Comparison of ENCODE assay signal across 7 mouse cellular contexts in the genomic region with DNA sequence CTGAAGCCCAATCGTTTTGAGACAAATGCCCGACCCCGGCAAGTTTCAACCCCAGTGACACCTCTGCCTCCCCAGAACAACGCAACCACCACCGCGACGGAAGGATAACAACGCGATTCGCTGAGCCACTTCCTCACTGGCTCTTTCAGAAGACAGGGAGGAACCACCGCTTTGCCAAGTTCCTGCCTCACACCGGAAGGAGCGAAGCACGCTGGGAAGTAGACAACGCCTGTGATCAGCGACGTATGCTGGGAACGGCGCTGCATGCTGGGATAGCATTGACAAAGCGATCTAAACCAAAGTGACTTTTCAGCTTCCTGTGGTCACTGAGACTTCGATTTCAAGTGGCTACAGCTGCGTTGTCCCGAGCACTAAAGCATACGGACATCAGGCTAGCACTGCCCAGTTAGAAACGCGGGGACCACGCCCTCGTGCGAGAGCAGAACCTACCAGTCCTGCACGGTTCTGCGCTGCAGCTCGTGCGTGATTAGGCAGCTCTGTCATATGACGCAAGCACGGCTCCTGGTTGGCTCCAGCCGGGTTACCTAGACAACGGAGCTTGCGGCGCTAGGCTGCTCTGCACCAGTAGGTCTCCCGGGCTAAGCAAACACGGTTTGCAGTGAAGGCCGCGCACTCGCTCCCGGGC. TPM values are rescaled to one million over a fixed set of nuclear protein-coding genes. Genes with fewer than 3 reads are reported as not detected.
A peak's percentile ranks its signal among the peaks of the same experiment; 100 is the strongest.
DNase-seq lines count a peak whose midpoint lies in the region; ATAC-seq and TF ChIP-seq lines count a peak whose summit lies in the region.

A gene (plus strand): TSS at position 195 of the 646 bp plus-strand sequence.

- peak; percentile 94 for ATAC-seq in intestine, postnatal 0 days
- peak; percentile 100 for ATAC-seq in midbrain, embryonic 12.5 days (ENCODE audit: low FRiP score, low read depth)

- DNase-seq in adrenal gland, postnatal 10 days: peak; percentile 93
- DNase-seq in embryonic facial prominence, embryonic 10.5 days (ENCODE audit: low spot score): peak; percentile 96
- DNase-seq in gonadal fat pad, adult 2 months (ENCODE audit: low read depth): peak; percentile 79
- DNase-seq in left cerebral cortex, postnatal 4 days: peak; percentile 94

- intact Hi-C loops in left cerebral cortex, postnatal 4 days (cut with DNase I): no loop called here

- peak within 1 kb of the TSS; percentile 86 for H3K4me3 ChIP-seq in embryonic facial prominence, embryonic 10.5 days
- peak within 1 kb of the TSS; percentile 52 for H3K4me3 ChIP-seq in intestine, postnatal 0 days (ENCODE audit: low read depth, low read length)
- H3K4me3 ChIP-seq in midbrain, embryonic 12.5 days: peak within 1 kb of the TSS; percentile 82
- H3K4me3 ChIP-seq in small intestine, adult 2 months (ENCODE audit: low read depth, low read length): peak within 1 kb of the TSS; percentile 74

- WGBS in embryonic facial prominence, embryonic 10.5 days: under 1% methylated on average over 45 of the region's 45 CpGs
- under 1% methylated on average over 45 of the region's 45 CpGs for WGBS in intestine, postnatal 0 days
- WGBS in midbrain, embryonic 12.5 days: under 1% methylated on average over 45 of the region's 45 CpGs
- under 1% methylated on average over 45 of the region's 45 CpGs for WGBS in small intestine, adult 2 months

- H3K9me3 ChIP-seq in embryonic facial prominence, embryonic 10.5 days: peaks cover 5% of the 10 kb centered on the region; the same call in 1 of the 2 replicates
- no peaks in the 10 kb centered on the region for H3K9me3 ChIP-seq in intestine, postnatal 0 days (ENCODE audit: control insufficient read depth)
- no peaks in the 10 kb centered on the region for H3K9me3 ChIP-seq in midbrain, embryonic 12.5 days

- TF ChIP-seq CTCF in intestine, postnatal 0 days (IDR thresholded peaks at IDR 0.05; ENCODE audit: low read depth): no peak; the same call in 1 of the 2 replicates
- TF ChIP-seq CTCF in small intestine, adult 2 months (IDR thresholded peaks at IDR 0.05; ENCODE audit: extremely low read depth, insufficient read length, insufficient replicate concordance, low read depth, low read length): peak; percentile 3; the same call in 1 of the 2 replicates

- peaks cover 24% of the 10 kb centered on the region for H3K4me1 ChIP-seq in embryonic facial prominence, embryonic 10.5 days
- H3K4me1 ChIP-seq in intestine, postnatal 0 days (replicated peaks; ENCODE audit: control insufficient read depth, insufficient read depth, low read length): peaks cover 3% of the 10 kb centered on the region
- peaks cover 27% of the 10 kb centered on the region for H3K4me1 ChIP-seq in midbrain, embryonic 12.5 days
- H3K4me1 ChIP-seq in small intestine, adult 2 months (ENCODE audit: control insufficient read depth, insufficient read depth, insufficient read length, low read length): peaks cover 33% of the 10 kb centered on the region

- TF ChIP-seq POLR2A in small intestine, adult 2 months (IDR thresholded peaks at IDR 0.05; ENCODE audit: low read depth, low read length): peak; percentile 73

- H3K4me2 ChIP-seq in intestine, postnatal 0 days (replicated peaks; ENCODE audit: low read depth): peak within 1 kb of the TSS; percentile 72
- peak within 1 kb of the TSS; percentile 67 for H3K4me2 ChIP-seq in midbrain, embryonic 12.5 days (replicated peaks)

- H3K36me3 ChIP-seq in embryonic facial prominence, embryonic 10.5 days (replicated peaks): peaks cover 17% of the 10 kb centered on the region
- H3K36me3 ChIP-seq in intestine, postnatal 0 days (ENCODE audit: control insufficient read depth, insufficient read depth): peaks cover 9% of the 10 kb centered on the region
- H3K36me3 ChIP-seq in midbrain, embryonic 12.5 days: peaks cover 14% of the 10 kb centered on the region
- peaks cover 6% of the 10 kb centered on the region for H3K36me3 ChIP-seq in small intestine, adult 2 months (ENCODE audit: control insufficient read depth, insufficient read depth, low read length)

- H3K27ac ChIP-seq in embryonic facial prominence, embryonic 10.5 days (replicated peaks): peak within 1 kb of the TSS; percentile 94
- H3K27ac ChIP-seq in intestine, postnatal 0 days (ENCODE audit: low read depth, low read length): peak within 1 kb of the TSS; percentile 88
- H3K27ac ChIP-seq in midbrain, embryonic 12.5 days (replicated peaks): peak within 1 kb of the TSS; percentile 97
- H3K27ac ChIP-seq in small intestine, adult 2 months (ENCODE audit: insufficient read depth, low read depth, low read length): peak within 1 kb of the TSS; percentile 97

- peak within 1 kb of the TSS; percentile 57 for H3K9ac ChIP-seq in intestine, postnatal 0 days (ENCODE audit: low read depth, low read length)
- peak within 1 kb of the TSS; percentile 85 for H3K9ac ChIP-seq in midbrain, embryonic 12.5 days (replicated peaks)

- no peaks in the 10 kb centered on the region for H3K27me3 ChIP-seq in embryonic facial prominence, embryonic 10.5 days (replicated peaks; ENCODE audit: low read depth, poor library complexity, severe bottlenecking)
- H3K27me3 ChIP-seq in intestine, postnatal 0 days (replicated peaks; ENCODE audit: control insufficient read depth, insufficient read depth, low read length): no peaks in the 10 kb centered on the region
- H3K27me3 ChIP-seq in midbrain, embryonic 12.5 days: peaks cover 15% of the 10 kb centered on the region; the same call in 1 of the 2 replicates
- no peaks in the 10 kb centered on the region for H3K27me3 ChIP-seq in small intestine, adult 2 months (ENCODE audit: control insufficient read depth, insufficient read depth, low read length)

RNA-seq across cellular contexts. Expression of the gene that starts here (rescaled TPM):
- 10 to 100 TPM; 16.8 to 22.4 TPM for total RNA-seq in adrenal gland, postnatal 10 days (2021)
- polyA plus RNA-seq in embryonic facial prominence, embryonic 10.5 days (2016; fragmentation: Nextera tagmentation; extraction: Ambion mirVana): 37.7 and 42.0 TPM in 2 replicates
- polyA plus RNA-seq in gonadal fat pad, adult 2 months (2012; rRNA removed): 69.2 and 75.1 TPM in 2 replicates
- polyA plus RNA-seq in intestine, postnatal 0 days (2015; fragmentation: Nextera tagmentation; extraction: Ambion mirVana): 31.6 and 34.4 TPM in 2 replicates
- 10 to 100 TPM; 60.2 to 63.4 TPM for total RNA-seq in left cerebral cortex, postnatal 4 days (2021)
- polyA plus RNA-seq in midbrain, embryonic 12.5 days (2016; fragmentation: Nextera tagmentation; extraction: Ambion mirVana): 55.2 TPM in 2 replicates
- polyA plus RNA-seq in small intestine, adult 2 months (2012; rRNA removed): 13.7 and 29.0 TPM in 2 replicates

Comparison
In these comparisons a context has a peak if more than half of its experiments do, and no peak if none do; other contexts are left out.
1. Peak in every context shown above with its lines: DNase-seq, ATAC-seq, H3K4me3 ChIP-seq and H3K27ac ChIP-seq.